Mouse (Mus musculus) urinary bladder, postnatal 36 days (tissue): ENCODE measurements around the gene Cacna1g.

Source experiments
- DNase-seq, 2 experiments: peaks; one replicate each; pipeline ENCODE4 v3.0.0; 2022; ENCODE audit warnings: low spot score in 2 of 2, mixed read lengths in 1 of 2

The Cacna1g gene

GRCm38 (mm10) chr11:94447017-94447416 is 27.0 kb downstream of the Cacna1g start:
- no peak for DNase-seq

DNA sequence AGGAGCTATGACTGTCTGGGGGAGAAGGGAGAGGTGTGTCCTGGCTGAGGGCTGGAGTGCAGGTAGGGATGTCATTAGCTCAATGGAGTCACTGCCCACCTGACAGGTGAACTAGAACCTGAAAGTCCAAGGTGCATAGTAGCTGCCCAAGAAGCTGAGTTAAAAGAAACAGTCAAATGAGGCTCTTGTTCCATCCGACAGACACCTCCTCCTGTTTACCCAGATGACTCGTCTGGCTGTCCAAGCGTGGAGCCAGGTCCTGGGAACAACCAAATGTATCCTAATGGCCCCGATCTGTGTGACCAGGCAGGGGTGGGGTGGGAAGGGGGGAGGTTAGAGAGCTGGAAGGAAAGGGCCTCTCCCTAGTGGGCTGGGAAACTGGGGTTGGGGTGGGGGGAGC is 28.7 kb downstream of the Cacna1g start:
- DNase-seq, result no peak

DNA sequence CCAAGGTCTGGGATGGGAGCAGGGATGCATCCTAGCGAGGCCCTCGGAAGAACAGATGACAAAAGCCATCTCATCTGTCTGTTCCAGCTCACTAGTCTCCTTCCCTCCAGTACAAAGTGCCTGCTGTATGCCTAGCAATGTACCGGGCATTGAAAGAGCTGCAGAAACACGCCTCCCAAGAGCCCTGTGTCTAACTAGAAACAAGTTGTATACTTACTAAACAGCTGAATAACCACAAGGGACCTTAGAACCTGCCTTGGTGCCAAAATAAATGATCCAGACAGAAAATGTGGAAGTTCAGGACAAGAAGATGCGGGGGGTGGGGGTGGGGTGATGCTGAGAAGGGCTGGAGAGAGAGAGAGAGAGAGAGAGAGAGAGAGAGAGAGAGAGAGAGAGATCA is 29.2 kb downstream of the Cacna1g start:
- DNase-seq, result no peak

- no peak for DNase-seq
Measured at GRCm38 (mm10) chr11:94441752-94442151, 32.2 kb downstream of the Cacna1g start.

- DNase-seq, result no peak
Measured at GRCm38 (mm10) chr11:94441122-94441521, 32.9 kb downstream of the Cacna1g start.

DNA sequence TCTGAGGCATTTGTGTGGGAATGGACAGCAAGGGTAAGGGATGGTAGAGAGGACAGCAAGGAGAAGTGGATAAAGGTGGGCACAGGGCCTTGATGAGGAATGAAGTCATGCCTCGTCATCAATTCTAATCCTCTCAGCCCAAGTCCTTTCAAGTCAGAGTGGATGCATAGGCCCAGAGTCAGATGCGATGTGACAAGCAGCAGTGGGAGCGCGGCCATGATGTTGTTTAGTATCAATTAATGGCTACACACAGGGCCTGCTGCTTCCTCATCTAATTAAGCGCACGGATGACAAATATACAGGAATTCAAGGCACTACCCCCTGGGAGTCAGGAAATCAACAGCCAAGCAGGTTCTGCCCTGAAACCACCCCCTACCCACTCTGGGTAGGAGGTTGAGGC is 33.6 kb downstream of the Cacna1g start:
- no peak for DNase-seq

GRCm38 (mm10) chr11:94429011-94429651 is 44.9 kb downstream of the Cacna1g start:
- no peak for DNase-seq

DNA sequence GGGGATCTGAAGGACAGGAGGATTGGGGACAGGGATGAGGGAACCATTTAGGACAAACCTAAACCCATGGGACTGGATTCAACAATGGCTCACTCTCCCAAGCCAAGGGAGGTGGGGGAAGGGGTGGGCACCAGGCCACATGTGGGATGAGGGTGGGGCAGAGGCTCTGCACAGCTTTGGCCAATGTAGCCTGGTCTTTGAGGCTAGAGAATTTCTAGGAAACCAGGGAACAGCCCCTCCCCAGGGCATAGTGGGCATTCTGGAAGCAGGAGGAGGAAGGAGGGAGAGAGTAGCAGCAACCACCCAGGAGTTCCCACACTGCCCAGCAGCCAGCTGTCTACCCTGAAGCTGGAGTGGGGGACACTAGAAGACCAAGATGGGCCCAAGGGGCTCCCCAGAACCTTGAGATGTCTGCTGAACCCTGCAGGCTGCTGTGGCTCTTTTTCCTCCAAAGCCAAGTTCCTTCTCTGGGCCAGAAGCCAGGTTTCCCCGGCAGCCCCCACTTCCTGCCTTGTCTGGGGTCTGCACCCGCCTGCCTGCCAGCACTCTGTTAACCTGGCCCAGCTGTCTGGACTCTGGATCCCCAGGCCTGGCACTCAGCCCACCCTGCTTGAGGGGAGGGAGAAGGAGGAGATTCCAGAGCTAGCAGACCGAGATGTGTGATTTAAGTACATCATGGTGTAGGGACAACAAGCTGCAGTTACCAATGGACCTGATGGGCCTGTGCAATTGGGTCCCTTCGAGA is 45.7 kb downstream of the Cacna1g start:
- DNase-seq, result peak in 1 of 2 experiments; percentile 31

DNA sequence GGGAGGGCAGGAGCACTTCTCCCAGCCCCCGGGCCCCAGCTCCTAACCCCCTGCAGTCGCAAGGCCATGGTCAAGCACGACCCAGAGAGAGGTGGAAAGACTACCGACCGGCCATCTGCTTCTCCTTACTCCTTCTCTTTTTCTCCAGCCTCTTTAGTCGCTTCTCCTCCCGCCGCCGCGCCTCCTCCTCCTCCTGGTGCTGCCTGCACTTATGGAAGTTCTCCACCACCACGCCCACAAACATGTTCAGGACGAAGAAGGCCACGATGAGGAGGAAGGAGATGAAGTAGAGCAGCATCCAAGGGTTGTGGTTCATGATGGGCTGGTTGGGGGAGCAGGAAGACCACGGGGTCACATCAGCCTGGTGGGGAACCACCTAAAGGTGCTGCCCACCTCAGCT is 48.3 kb downstream of the Cacna1g start:
- no peak for DNase-seq

GRCm38 (mm10) chr11:94425215-94425614 is 48.8 kb downstream of the Cacna1g start:
- DNase-seq, result no peak

- DNase-seq, result no peak
Measured at GRCm38 (mm10) chr11:94424380-94424779, 49.6 kb downstream of the Cacna1g start.

GRCm38 (mm10) chr11:94423855-94424254 is 50.1 kb downstream of the Cacna1g start:
- no peak for DNase-seq

GRCm38 (mm10) chr11:94420991-94421390 is 53.0 kb downstream of the Cacna1g start:
- DNase-seq, result no peak

DNA sequence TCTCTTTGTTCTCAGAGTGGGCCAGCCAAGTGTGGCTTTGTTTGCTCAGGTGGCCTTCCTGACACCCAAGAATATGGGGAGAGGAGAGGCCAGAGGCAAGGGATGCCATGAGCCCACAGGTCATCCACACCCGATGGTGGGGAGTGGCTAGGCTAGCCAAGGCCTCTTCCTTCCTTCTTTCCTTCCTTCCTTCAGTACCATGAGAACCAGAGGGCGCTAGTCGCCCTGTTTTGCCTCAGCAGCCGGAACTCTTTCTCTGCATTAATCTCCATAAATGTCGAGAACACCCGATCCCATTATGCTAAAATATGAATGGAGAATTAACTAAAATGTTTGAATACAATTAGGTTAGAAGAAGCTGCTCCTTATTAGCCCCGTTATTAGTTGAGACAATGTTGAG is 53.7 kb downstream of the Cacna1g start:
- DNase-seq, result peak; percentile 39 to 48

GRCm38 (mm10) chr11:94419004-94419727 is 54.8 kb downstream of the Cacna1g start:
- DNase-seq, result no peak

DNA sequence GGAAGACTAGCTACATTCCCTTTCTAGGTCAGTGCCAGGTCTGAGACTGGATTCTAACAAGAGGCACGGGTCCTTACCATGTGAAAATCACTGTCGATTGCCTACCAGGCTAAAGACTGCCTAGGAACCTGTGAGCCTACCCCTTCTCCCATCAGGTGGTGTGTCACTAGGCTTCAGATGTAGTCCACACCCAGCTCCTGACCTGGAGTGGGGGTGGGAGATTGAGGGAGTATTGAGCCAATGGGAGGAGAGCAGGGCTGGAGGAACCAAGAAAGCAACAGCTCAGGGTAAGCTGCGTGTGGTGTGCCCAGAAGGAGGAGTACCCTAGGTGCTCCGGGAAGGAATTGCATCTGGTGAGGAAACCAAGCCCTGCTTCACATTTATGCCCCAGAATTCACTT is 60.0 kb downstream of the Cacna1g start:
- no peak for DNase-seq

DNA sequence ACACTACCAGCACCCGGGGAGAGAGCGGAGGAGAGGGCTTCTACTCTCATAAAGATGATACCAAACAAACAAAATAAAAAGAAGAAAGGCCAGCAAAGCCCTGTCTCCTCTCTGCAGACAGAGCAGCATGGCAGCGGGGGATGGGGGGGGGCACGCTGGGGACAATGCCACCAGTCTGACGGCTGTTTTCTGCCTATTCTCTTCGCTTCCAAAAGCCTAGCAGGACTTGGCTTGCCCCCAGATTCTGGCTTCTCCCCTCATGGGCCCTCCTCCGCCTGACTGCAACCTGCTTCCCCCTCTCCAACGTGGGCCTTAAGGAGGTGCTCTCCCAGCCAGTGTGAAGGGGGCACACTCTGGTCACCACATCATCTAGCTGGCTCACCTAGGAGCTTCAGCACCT is 60.5 kb downstream of the Cacna1g start:
- no peak for DNase-seq

DNA sequence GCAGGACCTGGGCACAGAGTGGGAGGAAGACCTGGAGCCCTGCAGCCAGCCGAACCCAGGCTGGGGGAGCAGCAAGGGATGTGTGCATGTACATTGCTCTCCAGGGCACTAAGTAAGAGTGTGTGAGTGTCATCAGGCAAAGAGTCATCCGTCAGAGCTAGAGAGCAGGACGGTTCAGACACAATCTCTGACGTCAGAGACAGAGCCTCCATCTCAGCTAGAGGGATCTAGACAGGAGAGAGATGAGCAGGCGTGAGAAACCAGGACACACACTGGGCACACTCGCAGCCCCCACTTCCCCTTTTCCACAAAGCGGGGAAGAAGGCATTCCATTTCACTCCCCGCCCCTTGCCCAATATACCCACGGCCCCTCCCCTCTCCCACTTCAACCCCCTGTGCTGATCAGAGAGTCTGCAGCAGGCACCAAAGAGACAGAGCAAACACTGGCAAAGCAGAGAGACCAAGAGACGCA is 61.0 kb downstream of the Cacna1g start:
- DNase-seq, result no peak

GRCm38 (mm10) chr11:94412562-94412961 is 61.4 kb downstream of the Cacna1g start:
- no peak for DNase-seq

DNA sequence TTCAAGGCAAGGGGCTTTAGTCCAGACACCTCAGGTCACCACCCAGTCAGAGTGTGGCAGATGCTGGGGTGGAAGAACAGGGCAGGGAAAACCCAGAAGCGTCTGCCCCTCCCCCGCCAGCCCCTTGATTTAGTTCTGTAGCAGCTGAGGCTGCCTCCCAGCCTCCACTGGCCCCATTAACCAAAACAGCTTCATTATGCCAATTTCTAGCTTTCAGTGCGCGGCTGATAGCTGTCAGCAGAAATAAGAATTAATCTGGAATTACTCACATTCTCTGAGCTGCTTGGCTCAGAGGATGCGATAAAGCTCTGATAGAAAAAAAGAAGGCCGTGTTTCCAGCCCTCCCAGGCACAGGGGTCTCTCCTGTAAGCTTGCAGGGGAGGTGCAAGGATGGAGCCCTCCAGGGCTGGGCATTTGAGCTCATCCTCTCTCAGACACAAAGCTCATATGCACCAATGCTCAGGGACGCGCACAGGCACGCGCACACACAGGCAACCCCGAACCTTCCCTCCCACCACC is 66.1 kb downstream of the Cacna1g start:
- DNase-seq, result no peak

DNA sequence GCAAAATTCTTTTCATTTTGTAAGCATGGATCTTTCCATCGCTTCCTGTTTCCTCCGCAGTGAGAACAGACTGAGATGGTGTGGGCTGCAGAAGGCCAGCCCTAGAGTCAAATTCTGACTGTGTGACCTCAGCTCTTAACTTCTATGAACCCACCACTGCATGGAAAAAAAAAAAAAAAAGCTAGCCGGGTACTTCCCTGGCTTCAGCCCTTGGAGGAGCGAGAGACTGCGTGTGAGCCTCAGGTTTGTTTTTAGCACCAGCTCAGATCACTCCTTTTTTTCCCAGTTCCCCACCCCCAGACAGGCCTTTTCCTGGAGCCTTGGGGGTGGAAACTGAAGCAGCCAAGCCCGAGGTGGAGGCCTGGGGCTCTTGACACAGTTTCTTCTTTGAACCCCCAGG is 68.7 kb downstream of the Cacna1g start:
- DNase-seq, result no peak

DNA sequence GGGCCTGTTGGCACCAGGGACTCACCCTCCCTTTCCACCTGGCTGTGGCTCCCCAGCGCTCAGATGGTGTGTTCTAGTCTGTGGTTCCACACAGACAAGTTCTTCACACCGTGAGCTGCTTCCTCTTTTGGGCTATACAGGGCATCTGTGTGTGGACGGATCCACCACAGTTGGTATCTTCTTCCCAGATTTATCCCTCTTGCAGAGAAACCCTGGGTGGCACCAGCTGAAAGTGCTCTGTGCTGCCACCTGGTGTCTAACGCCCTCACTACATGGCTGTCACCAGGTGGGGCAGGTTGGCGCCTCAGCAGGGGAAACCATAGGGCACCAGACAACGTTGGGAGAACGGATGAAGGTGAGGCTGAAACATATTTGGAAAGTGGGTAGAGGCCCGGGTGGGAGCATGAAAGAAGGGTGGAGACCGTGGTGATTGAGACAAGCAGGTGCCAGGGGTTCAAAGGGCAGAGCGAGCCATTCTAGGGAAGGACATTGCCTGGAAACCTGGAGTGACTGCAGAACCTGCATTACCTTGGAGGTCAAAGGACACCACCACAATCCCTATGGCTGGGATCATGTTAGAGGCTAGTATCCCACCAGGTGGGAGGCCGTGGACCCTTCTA is 69.2 kb downstream of the Cacna1g start:
- DNase-seq, result peak; percentile 84
